Mouse (Mus musculus) forebrain, embryonic 15.5 days (tissue): ENCODE measurements at regions not wholly inside any gene's neighbourhood (a gene's known extent, or its start where the extent isn't known, plus 50 kb on each side); places are given as distances from the start of the nearest gene placed in this dataset.

Experiments
- ATAC-seq: fragments of 200-750 bp; cut with Nextera tagmentation; replicated peaks from 2 replicates; pipeline ENCODE4 v1.8.0; 2017; ENCODE audit warnings: mild to moderate bottlenecking, moderate TSS enrichment, moderate library complexity
- H3K27ac ChIP-seq: fragments of 300-500 bp; sonication (generic); replicated peaks from 2 replicates; pipeline ENCODE4 v1.5.1; 2015; ENCODE audit warnings: mild to moderate bottlenecking, inconsistent platforms
- H3K27me3 ChIP-seq: fragments of 300-500 bp; sonication (generic); 2 replicates; pipeline ENCODE4 v1.6.1; 2015; ENCODE audit warnings: inconsistent platforms
- H3K36me3 ChIP-seq: fragments of 300-500 bp; sonication (generic); 2 replicates; pipeline ENCODE4 v1.6.1; 2015; ENCODE audit warnings: mild to moderate bottlenecking, inconsistent platforms
- H3K4me1 ChIP-seq: fragments of 300-500 bp; sonication (generic); 2 replicates; pipeline ENCODE4 v1.6.1; 2015; ENCODE audit warnings: inconsistent platforms
- H3K4me2 ChIP-seq: fragments of 300-500 bp; sonication (generic); replicated peaks from 2 replicates; pipeline ENCODE4 v1.6.1; 2015; ENCODE audit warnings: mild to moderate bottlenecking, inconsistent platforms
- H3K4me3 ChIP-seq: fragments of 300-500 bp; sonication (generic); 2 replicates; pipeline ENCODE4 v1.5.1; 2015; ENCODE audit warnings: mild to moderate bottlenecking, inconsistent platforms
- H3K9ac ChIP-seq: fragments of 300-500 bp; sonication (generic); replicated peaks from 2 replicates; pipeline ENCODE4 v1.6.1; 2015; ENCODE audit warnings: mild to moderate bottlenecking, inconsistent platforms
- H3K9me3 ChIP-seq: fragments of 300-500 bp; sonication (generic); 2 replicates; pipeline ENCODE4 v1.6.1; 2016; ENCODE audit warnings: inconsistent platforms
- WGBS: fragments of 180-500 bp; shearing (Covaris S2); methylation state at CpG from one replicate; pipeline ENCODE4 v1.1.7; 2015; ENCODE audit warnings: mixed read lengths; 5-methylcytosine and 5-hydroxymethylcytosine counted together

DNA sequence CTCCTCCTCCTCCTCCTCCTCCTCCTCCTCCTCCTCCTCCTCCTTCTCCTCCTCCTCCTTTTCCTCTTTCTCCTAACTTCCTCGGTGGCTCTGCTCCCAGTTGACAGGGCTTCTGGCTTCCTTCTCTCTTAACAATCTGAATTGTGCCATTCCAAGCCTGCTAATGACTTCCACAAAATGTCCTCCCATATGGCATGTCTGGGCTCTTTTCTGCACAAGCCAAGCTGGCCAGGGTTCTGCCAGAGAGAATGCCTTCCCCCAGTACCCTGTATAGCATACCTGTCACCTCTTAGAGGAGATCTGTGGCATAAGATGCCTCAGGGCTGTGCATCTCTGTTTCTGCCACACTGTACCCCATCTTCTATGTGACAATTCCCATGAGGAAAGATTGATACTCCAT lies 70.0 kb upstream of the B3gat1 start:
- Histone ChIP-seq H3K9me3 (no peaks in the 10 kb centered on the region), H3K4me2 (no peak overlapping the region), H3K36me3 (no peaks in the 10 kb centered on the region), H3K27ac (no peak overlapping the region), H3K27me3 (no peaks in the 10 kb centered on the region), H3K4me3 (no peak overlapping the region), H3K9ac (no peak overlapping the region), H3K4me1 (peaks cover 3% of the 10 kb centered on the region; the same call in 1 of the 2 replicates)
- WGBS = 50% methylated on average over 1 of the region's 1 CpGs
- no peak for ATAC-seq

DNA sequence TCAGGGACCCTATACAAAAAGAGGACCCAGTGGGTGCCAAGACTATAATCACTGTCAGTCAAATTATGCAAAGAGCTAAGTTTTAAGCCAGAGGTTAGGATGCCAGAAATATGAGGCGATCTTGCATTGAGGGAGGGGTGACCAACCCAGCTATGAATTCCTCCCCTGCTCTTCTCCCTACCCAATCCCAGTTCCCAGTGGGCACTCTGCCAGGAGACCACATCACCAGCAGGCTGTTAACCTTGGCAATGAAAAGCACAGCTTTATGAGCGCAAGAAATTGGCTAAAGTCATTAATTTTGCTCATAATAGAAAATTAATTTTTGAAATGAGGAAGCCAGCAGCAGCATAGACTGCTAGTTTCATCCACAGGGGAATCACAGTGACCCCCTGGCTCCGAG lies 65.7 kb upstream of the B3gat1 start:
- no peaks in the 10 kb centered on the region for H3K9me3 ChIP-seq
- H3K4me1 ChIP-seq = peaks cover 3% of the 10 kb centered on the region; the same call in 1 of the 2 replicates
- H3K4me3 ChIP-seq = no peak overlapping the region
- no peak overlapping the region for H3K27ac ChIP-seq
- H3K27me3 ChIP-seq = no peaks in the 10 kb centered on the region
- no peaks in the 10 kb centered on the region for H3K36me3 ChIP-seq
- H3K4me2 ChIP-seq = no peak overlapping the region
- no peak overlapping the region for H3K9ac ChIP-seq
- peak; percentile 38; the same call in 1 of the 2 replicates for ATAC-seq
- 50% methylated on average over 3 of the region's 3 CpGs for WGBS

DNA sequence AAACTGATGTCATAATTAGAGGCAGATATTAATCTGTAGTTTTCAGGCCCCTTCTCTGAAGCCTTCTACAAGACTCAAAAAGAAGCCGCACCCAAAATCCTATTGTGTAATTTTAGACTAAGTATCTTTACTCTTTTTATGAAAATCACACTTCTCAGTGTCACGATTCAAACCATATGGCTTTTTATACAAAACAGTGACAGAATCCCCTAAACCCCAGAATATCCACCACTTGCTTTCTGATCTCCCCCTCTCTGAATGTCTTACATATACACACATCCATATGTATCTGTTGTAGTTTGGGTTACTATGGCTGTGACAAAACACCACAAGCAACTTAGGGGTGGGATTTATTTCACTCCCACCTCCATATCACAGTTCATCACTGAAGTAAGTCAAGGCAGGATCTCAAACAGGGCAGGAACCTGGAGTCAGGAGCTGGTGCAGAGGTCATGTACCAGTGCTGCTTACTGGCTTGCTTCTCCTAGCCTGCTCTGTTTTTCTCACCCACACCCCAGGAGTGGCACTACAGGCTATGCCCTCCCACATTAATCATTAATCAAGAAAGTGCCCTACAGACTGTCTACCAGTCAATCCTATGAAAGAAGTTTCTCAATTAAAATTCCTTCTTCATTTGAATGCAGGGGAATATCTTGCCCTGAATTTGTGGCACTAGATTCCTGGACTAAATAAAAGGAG lies 59.3 kb upstream of the B3gat1 start:
- H3K4me2 ChIP-seq = no peak overlapping the region
- 0 out of 2 replicates have a peak, but pooled peaks cover 3% of the 10 kb centered on the region for H3K4me1 ChIP-seq
- H3K9ac ChIP-seq = no peak overlapping the region
- WGBS = 93% methylated on average over 2 of the region's 2 CpGs
- H3K36me3 ChIP-seq = no peaks in the 10 kb centered on the region
- no peak overlapping the region for H3K4me3 ChIP-seq
- H3K27ac ChIP-seq = no peak overlapping the region
- no peak for ATAC-seq
- H3K9me3 ChIP-seq = no peaks in the 10 kb centered on the region
- no peaks in the 10 kb centered on the region for H3K27me3 ChIP-seq

DNA sequence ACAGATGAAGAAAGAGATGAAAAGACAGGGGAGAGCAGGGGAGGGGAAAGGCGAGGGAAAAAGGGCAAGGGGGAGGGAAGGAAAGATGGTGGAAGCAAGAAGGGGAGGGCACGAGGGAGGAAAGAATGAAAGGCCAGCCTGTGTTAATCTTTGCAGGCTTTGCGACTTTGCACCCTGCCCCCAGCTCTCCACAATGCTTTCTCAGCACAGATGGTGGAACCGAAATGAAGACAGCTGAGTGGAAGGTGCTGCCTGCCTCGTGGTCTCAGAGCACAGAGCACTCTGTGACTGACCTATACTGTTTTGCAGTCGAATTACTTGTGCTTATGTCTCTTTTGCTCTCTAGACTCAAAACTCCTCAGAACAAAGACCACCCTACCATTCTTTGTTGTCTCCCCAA lies 55.2 kb upstream of the B3gat1 start:
- 14% methylated on average over 6 of the region's 6 CpGs for WGBS
- H3K9me3 ChIP-seq = no peaks in the 10 kb centered on the region
- 0 out of 2 replicates have a peak, but pooled peaks cover 3% of the 10 kb centered on the region for H3K4me1 ChIP-seq
- no peaks in the 10 kb centered on the region for H3K36me3 ChIP-seq
- H3K27me3 ChIP-seq = no peaks in the 10 kb centered on the region
- peak; percentile 78 for ATAC-seq
- no peak overlapping the region for H3K4me3 ChIP-seq
- H3K4me2 ChIP-seq = no peak overlapping the region
- H3K27ac ChIP-seq = peak overlapping the region; percentile 5; the same call in 1 of the 2 replicates
- H3K9ac ChIP-seq = no peak overlapping the region

DNA sequence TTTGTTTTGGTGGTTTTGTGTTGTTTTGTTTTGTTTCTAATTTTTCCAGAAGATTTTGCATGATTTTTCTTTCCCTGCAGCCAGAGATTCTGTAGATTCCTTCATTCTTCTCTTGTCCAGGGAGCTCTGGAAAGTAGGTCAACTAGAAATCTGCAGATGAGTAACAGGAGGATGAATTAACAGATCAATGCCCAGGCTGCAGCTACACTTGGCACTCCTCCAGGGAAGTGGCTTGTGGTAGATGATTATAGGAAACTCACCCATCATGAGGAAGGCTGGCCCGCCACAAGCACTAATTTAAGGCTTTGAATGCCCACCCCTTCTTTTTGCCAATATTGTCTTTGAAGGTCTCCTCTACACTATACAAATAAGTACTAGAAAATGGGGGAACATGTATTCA lies 52.0 kb upstream of the B3gat1 start:
- 0 out of 2 replicates have a peak, but pooled peaks cover 3% of the 10 kb centered on the region for H3K4me1 ChIP-seq
- no peak for ATAC-seq

More for the DNA sequence above, 52.0 kb upstream of the B3gat1 start:
- Histone ChIP-seq H3K4me2 (no peak overlapping the region), H3K9me3 (no peaks in the 10 kb centered on the region), H3K27me3 (no peaks in the 10 kb centered on the region), H3K36me3 (no peaks in the 10 kb centered on the region), H3K27ac (no peak overlapping the region), H3K9ac (no peak overlapping the region), H3K4me3 (no peak overlapping the region)
- WGBS = 22% methylated on average over 1 of the region's 1 CpGs
